Mouse (Mus musculus) kidney, postnatal 0 days (tissue): ENCODE results near the gene Cdyl. TPM values are rescaled to one million over a fixed set of nuclear protein-coding genes. Genes with fewer than 3 reads are reported as not detected.

Experiments
- ATAC-seq: fragments of 200-750 bp; cut with Nextera tagmentation; replicated peaks from 2 replicates; pipeline ENCODE4 v1.8.0; 2017; ENCODE audit warnings: low read depth, moderate number of reproducible peaks, moderate TSS enrichment, moderate library complexity; ENCODE audit not compliant: low FRiP score
- DNase-seq: peaks from one replicate; pipeline ENCODE4 v3.0.0-alpha.2; 2016; ENCODE audit warnings: low spot score
- H3K27ac ChIP-seq: fragments of 300-500 bp; sonication (generic); 2 replicates; pipeline ENCODE4 v1.5.1; 2014; ENCODE audit warnings: mild to moderate bottlenecking
- H3K27me3 ChIP-seq: fragments of 300-500 bp; sonication (generic); 2 replicates; pipeline ENCODE4 v1.6.1; 2014; ENCODE audit warnings: low read length, mixed read lengths; ENCODE audit not compliant: insufficient read depth
- H3K36me3 ChIP-seq: fragments of 300-500 bp; sonication (generic); 2 replicates; pipeline ENCODE4 v1.6.1; 2014; ENCODE audit warnings: low read length, mixed read lengths; ENCODE audit not compliant: insufficient read depth
- H3K4me1 ChIP-seq: fragments of 300-500 bp; sonication (generic); replicated peaks from 2 replicates; pipeline ENCODE4 v1.6.1; 2014; ENCODE audit warnings: antibody characterized with exemption, low read length, mixed read lengths; ENCODE audit not compliant: insufficient read depth
- H3K4me2 ChIP-seq: fragments of 300-500 bp; sonication (generic); 2 replicates; pipeline ENCODE4 v1.6.1; 2014; ENCODE audit warnings: mild to moderate bottlenecking, low read length, moderate library complexity, mixed read lengths
- H3K4me3 ChIP-seq: fragments of 300-500 bp; sonication (generic); replicated peaks from 2 replicates; pipeline ENCODE4 v1.5.1; 2014; ENCODE audit warnings: low read depth, low read length
- H3K9ac ChIP-seq: fragments of 300-500 bp; sonication (generic); 2 replicates; pipeline ENCODE4 v1.6.1; 2014; ENCODE audit warnings: low read depth, low read length
- H3K9me3 ChIP-seq: fragments of 300-500 bp; sonication (generic); replicated peaks from 2 replicates; pipeline ENCODE4 v1.6.1; 2016; ENCODE audit warnings: low read length, inconsistent platforms, mixed read lengths
- CTCF ChIP-seq: IDR thresholded peaks from 2 replicates; pipeline ENCODE4 v1.5.1; 2016; ENCODE audit warnings: antibody characterized with exemption, low read depth, mild to moderate bottlenecking, moderate library complexity
- WGBS: fragments of 180-500 bp; shearing (Covaris S2); extraction: QIAGEN DNeasy Blood & Tissue Kit; methylation state at CpG from one replicate; pipeline ENCODE4 v1.1.7; 2014; 5-methylcytosine and 5-hydroxymethylcytosine counted together
- polyA plus RNA-seq: library from polyadenylated mRNA; unstranded; fragments of >200 nt; fragmentation: Nextera tagmentation; extraction: Ambion mirVana; gene quantifications from 2 replicates; pipeline ENCODE4 v1.2.1, GENCODE M21; 2015

Cdyl gene
- polyA plus RNA-seq, 1 experiment from 2014 or later: 10.2 TPM

- ATAC-seq: no peak
- WGBS: 82% methylated on average over 4 of the region's 4 CpGs
- no peak for DNase-seq
- Histone ChIP-seq H3K4me3 (no peak overlapping the region), H3K27me3 (no peaks in the 10 kb centered on the region), H3K4me2 (no peak overlapping the region), H3K36me3 (no peaks in the 10 kb centered on the region), H3K27ac (no peak overlapping the region), H3K4me1 (no peaks in the 10 kb centered on the region), H3K9ac (no peak overlapping the region), H3K9me3 (no peaks in the 10 kb centered on the region)
- TF ChIP-seq CTCF: no peak
Measured at GRCm38 (mm10) chr13:35652851-35653250, 6.8 kb upstream of the Cdyl start.

GRCm38 (mm10) chr13:35656853-35657252 is 2.8 kb upstream of the Cdyl start:
- ATAC-seq: no peak
- Histone ChIP-seq H3K4me1 (no peaks in the 10 kb centered on the region), H3K4me2 (no peak overlapping the region), H3K9ac (no peak overlapping the region), H3K27ac (no peak overlapping the region), H3K27me3 (no peaks in the 10 kb centered on the region), H3K4me3 (no peak overlapping the region), H3K9me3 (no peaks in the 10 kb centered on the region), H3K36me3 (no peaks in the 10 kb centered on the region)
- 86% methylated on average over 2 of the region's 2 CpGs for WGBS
- no peak for TF ChIP-seq CTCF
- DNase-seq: no peak

GRCm38 (mm10) chr13:35665456-35665855 is 5.8 kb downstream of the Cdyl start:
- Histone ChIP-seq H3K36me3 (no peaks in the 10 kb centered on the region), H3K27ac (no peak overlapping the region), H3K4me2 (no peak overlapping the region), H3K9me3 (no peaks in the 10 kb centered on the region), H3K9ac (no peak overlapping the region), H3K27me3 (no peaks in the 10 kb centered on the region), H3K4me1 (no peaks in the 10 kb centered on the region), H3K4me3 (no peak overlapping the region)
- no peak for TF ChIP-seq CTCF
- DNase-seq (no peak), ATAC-seq (no peak)
- WGBS: 83% methylated on average over 3 of the region's 3 CpGs

- WGBS: 49% methylated on average over 4 of the region's 4 CpGs
- no peaks in the 10 kb centered on the region for H3K27me3 ChIP-seq
- no peak for TF ChIP-seq CTCF
- no peaks in the 10 kb centered on the region for H3K36me3 ChIP-seq
- H3K4me3 ChIP-seq: no peak overlapping the region
- DNase-seq (no peak), ATAC-seq (no peak)
- no peaks in the 10 kb centered on the region for H3K9me3 ChIP-seq
- H3K27ac ChIP-seq: no peak overlapping the region
- no peaks in the 10 kb centered on the region for H3K4me1 ChIP-seq
- H3K4me2 ChIP-seq: no peak overlapping the region
- H3K9ac ChIP-seq: no peak overlapping the region
Measured at GRCm38 (mm10) chr13:35669910-35670469, 10.4 kb downstream of the Cdyl start.

GRCm38 (mm10) chr13:35670875-35671274 is 11.2 kb downstream of the Cdyl start:
- 85% methylated on average over 4 of the region's 4 CpGs for WGBS
- DNase-seq: no peak
- ATAC-seq: no peak

GRCm38 (mm10) chr13:35676921-35677320 is 17.3 kb downstream of the Cdyl start:
- no peak overlapping the region for H3K4me2 ChIP-seq
- H3K36me3 ChIP-seq: no peaks in the 10 kb centered on the region
- H3K4me3 ChIP-seq: no peak overlapping the region
- H3K27ac ChIP-seq: no peak overlapping the region
- no peak for DNase-seq
- no peaks in the 10 kb centered on the region for H3K4me1 ChIP-seq
- H3K9ac ChIP-seq: no peak overlapping the region
- ATAC-seq: no peak
- no peaks in the 10 kb centered on the region for H3K9me3 ChIP-seq
- WGBS: 97% methylated on average over 1 of the region's 1 CpGs
- no peak for TF ChIP-seq CTCF
- no peaks in the 10 kb centered on the region for H3K27me3 ChIP-seq

More at GRCm38 (mm10) chr13:35670875-35671274, 11.2 kb downstream of the Cdyl start:
- TF ChIP-seq CTCF: no peak
- no peak overlapping the region for H3K4me2 ChIP-seq
- H3K27ac ChIP-seq: no peak overlapping the region
- H3K36me3 ChIP-seq: no peaks in the 10 kb centered on the region
- no peak overlapping the region for H3K4me3 ChIP-seq
- no peaks in the 10 kb centered on the region for H3K4me1 ChIP-seq
- H3K27me3 ChIP-seq: no peaks in the 10 kb centered on the region
- no peaks in the 10 kb centered on the region for H3K9me3 ChIP-seq
- no peak overlapping the region for H3K9ac ChIP-seq
